Mouse (Mus musculus): ENCODE results near the gene Marc1.

Gene Marc1

DNA sequence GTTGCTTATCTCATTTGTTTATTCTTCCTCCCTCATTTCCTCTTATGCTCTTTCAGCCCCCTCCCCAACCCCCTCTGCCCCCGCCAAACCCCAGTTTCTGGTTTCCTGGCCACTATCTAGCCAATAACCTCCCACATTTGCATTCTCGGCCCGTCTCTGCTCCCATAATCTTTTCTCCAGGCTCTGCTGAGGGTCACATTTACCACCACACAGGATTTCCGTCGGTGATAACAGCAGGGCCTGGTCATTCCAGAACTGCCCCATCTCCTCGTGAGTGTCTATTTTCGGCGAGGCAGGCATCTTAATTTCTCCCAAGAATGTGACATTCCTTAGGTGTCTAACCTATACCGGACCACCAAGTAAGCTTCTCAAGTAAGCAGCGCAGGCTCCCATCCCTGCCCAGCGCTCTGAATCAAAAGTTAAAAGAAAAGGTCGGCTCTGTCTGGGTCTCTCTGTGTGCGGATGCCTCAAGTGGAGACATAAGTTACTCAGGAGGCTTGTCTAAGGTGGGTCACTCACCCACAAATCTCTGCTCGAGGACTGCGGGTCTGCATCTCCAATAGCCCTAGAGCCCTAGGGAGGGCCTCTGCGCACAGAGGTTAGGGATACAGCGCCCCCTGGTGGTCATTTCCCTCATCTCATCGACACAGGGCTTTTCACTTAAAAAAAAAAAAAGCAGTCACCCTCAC, 39.8 kb downstream of the Marc1 start:
- CTCF ChIA-PET, result interaction anchor here (0.8 to 0.9 kb wide), 2 partner anchors 13 to 40 kb away, joined by 3 to 11 read pairs; no protein-coding TSS in a partner anchor

DNA sequence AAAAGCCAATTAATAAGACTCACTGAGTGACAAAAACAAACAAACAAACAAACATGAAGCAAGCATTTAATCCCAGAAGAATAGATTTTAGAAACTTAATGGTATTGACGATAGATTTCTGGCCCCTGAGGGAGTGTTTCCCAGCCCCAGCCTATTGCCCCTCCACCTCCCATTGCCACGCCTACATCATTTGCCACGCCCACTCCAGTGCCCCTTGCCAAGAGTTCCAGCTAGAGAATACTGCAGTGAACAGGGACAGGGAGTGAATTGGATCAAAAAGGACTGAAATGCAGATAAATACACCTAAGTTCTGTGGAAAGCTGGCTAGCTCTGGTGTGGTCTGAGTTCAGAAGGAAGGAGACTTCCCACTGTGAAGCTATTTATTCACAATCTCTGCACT, 47.2 kb downstream of the Marc1 start:
- CTCF ChIA-PET, result no interaction called here

DNA sequence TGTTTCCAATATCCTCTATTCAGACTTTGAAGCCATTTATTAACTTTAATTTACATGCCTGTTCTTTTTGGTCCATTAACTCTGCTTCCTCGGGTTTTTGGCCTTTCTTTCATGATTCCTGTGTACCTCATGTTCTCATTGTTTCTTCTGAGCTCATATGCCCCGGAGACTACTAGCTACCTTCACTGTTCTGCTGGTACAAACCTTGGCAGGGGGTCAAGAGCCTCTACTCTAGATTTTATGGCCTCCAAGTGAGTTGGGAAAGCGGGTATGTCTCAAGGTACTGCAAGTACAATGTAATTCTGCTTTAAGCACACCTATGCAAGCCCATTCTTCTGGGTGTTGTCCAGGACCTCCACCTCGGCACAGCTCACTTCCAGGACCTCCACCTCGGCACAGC, 48.2 kb downstream of the Marc1 start:
- CTCF ChIA-PET, result no interaction called here

DNA sequence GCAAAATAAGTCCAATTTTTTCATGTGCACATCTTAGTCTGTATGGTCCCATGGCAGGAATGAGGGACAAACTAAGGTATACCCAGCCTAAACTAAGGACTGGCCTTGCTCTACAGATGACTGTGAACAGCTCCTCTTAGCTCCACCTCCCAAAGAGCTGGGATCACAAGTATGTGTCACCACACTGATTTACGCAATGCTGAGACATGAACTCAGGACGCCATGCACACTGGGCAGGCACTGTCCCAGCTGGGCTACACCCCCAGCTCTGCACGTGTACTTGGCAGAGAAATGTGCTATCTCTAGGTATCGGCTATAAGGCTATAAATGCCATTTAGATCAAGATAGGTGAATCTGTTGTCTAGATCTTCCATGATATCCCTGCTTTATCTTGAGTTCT, 49.1 kb downstream of the Marc1 start:
- CTCF ChIA-PET, result no interaction called here

DNA sequence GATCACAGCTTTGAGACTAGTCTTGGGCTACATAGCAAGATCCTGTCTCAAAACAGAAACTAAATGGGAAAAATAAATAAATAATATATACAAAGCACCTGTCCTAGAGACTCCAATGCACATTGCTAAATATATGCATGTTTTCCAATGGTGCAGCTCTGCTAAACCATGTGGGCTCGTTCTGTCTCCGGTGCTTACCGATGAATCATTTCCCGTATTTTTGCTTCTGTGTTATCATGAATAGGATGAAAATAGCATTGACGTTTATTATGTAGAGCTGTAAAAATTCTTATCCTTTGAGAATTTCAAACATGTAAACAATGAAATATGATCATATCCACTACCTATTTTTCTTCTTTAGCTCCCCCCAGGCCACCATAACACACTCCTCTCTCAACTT, 58.4 kb downstream of the Marc1 start:
- CTCF ChIA-PET, result no interaction called here

GRCm38 (mm10) chr1:184750114-184750664, 60.9 kb downstream of the Marc1 start:
- CTCF ChIA-PET, result interaction anchor here (0.7 kb wide), 1 partner anchor 33 kb away, joined by 3 read pairs; no protein-coding TSS in a partner anchor

GRCm38 (mm10) chr1:184748692-184749152, 62.4 kb downstream of the Marc1 start:
- CTCF ChIA-PET, result no interaction called here

DNA sequence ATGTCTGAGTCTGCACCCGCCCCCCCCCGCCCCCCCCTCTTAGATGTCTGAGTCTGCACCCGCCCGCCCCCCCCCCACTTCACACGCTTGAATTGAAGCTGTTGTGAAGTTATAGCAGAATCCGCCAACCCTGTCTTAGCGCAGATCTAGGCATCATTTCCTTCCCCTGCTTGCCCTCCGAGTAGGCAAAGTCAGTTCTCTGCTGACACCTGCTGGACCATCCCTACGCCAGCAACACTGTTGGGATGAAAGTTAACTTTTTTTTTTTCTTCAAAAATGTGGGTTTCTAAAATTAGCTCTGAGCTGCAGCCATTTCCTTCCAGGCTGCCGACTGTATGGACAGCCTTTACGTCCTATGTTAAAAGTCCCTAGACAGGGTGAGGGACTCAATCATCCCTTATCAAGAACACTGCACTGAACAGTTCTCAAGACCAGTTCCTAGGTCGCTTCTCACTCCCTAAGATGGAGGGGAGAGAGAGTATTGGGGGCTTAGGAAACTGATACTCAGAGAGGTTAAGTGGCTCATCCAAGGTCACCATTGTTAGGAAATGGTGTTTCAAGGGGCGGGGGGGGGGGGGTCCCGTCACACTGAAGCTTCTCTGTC, 73.1 kb downstream of the Marc1 start:
- CTCF ChIA-PET, result interaction anchor here (0.6 to 0.7 kb wide), 2 partner anchors 484 to 1404 kb away, joined by 7 read pairs; no protein-coding TSS in a partner anchor

GRCm38 (mm10) chr1:184737228-184737627, 73.9 kb downstream of the Marc1 start:
- CTCF ChIA-PET, result interaction anchor here (0.6 to 0.7 kb wide), 2 partner anchors 213 to 483 kb away, joined by 7 to 9 read pairs; no protein-coding TSS in a partner anchor
